Mouse (Mus musculus) bone marrow, adult 2 months (tissue): ENCODE measurements around the gene Pard3.

Experiments used
- CTCF ChIP-seq: fragments of 200-500 bp; IDR thresholded peaks from 2 replicates; pipeline ENCODE4 v1.5.1; 2011; ENCODE audit warnings: low read length, control low read depth; ENCODE audit not compliant: control insufficient read depth, insufficient read depth
- POLR2A ChIP-seq: fragments of 200-500 bp; IDR thresholded peaks from 2 replicates; pipeline ENCODE4 v1.6.1; 2011; ENCODE audit warnings: low read depth, mild to moderate bottlenecking, control low read depth, low read length, borderline replicate concordance; ENCODE audit not compliant: control insufficient read depth

GRCm38 (mm10) chr8:127145135-127145534 lies 81.4 kb downstream of the Pard3 start:
- TF ChIP-seq POLR2A (no peak), CTCF (no peak)
